Mouse (Mus musculus) fat pad, adult 2 months (tissue): ENCODE results near the gene F5.

Source experiments
- DNase-seq: peaks from one replicate; pipeline ENCODE4 v3.0.0-alpha.2; 2011; ENCODE audit warnings: low read depth, low spot score; ENCODE audit errors: extremely low read depth

The F5 gene

DNA sequence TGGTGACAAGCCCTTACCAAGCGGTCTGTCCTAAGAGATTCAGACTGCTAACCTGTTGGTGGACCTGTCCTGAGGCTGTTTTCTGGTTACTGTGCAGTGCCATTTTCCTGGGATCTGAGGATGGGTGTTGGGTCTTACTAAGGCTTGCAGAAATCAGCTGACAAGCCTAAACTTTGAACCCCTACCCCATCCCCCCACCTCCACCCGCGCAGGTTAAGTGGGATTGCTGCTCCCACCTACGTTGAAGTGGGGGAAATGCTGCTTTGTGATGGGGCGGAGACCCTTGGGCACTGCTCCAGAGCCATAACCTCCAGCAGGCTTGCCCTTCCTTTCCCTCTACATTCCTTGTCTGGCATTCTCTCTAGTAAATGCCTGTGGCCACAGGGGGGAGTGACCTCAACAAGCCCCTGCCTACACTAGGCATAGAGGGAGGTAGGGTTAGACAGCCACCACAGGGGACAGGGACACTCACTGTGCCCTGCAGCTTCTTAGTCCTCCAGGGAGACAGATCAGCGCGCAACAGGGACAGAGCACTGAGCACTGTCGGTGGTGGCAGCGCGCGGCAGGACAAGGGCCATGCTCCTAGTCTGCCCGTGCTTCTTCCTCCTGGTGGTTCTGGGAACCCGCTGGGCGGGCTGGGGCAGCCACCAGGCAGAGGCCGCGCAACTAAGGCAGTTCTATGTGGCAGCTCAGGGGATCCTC is at the start of gene F5:
TSS of gene F5 (plus strand) at position 452 of the 702 bp plus-strand sequence.
- DNase-seq: no peak

DNA sequence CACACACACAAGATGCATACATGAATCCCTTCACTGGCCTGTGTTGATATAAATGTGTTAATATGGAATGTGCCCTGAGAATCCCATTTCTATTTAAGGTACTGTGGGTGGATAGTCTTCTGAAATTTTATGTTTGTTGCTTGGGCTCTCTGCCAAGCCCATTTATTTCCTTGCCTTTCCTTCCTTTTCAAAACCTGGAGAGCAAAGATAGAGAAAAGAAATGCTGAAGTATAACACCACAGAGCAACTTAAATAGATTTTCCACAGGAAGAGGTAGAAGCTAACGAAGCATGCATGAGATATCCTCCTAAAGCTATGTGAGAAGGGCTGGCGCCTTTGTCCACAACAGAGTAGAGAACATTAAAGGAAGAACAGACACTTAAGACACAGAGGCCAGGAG is 41.9 kb upstream of the F5 start:
- DNase-seq: no peak

DNA sequence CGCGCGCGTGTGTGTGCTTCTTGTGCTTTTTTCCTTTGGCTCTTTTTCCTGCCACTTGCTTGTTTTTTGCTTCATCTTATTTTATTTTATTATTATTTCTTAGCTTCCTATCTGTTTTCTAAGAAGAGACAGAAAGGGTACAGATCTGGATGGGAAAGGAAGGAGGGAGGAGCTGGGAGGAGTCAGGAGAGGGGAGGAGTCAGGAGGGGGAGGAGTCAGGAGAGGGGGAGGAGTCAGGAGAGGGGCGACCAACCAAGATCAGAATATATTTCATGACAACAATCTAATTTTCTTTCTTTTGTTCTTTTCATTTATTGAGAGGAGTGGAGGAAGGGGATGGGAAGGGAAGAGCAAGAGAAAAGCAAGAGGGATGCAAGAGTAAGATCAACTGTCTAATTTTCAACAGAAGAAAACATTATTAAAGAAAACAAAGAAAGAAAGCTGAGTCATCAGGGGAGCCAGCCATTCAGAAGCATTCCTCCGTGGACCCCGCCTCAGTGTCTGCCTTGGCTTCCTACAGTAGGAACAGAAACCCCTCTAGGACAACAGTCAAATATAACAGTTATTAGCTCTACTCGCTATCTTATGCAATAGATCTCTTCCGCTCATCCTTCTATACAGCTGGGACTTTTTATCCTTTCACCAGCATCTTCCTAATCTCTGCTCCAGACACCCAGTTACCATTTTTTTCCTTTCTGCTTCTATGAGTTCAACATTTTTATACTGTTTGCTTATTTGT is 40.9 kb upstream of the F5 start:
- no peak for DNase-seq

DNA sequence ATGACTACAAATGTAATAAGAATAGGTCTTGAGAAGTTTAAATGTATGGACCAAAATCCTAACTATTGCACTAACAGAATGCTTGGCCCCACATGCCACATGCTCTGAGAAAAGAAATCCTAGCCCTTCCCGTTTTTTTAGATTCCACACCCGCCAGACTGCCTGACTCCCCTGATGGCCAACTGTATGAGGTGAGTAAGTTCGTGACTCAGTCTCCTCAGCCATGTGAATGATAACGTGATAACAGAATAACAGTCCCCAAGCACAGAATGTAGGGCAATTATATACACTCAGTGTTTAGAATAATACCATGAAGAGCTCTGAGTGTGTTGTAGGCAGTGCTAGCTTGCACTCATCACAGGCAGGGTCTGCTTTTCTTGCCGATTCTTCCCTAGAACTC is 37.4 kb upstream of the F5 start:
- no peak for DNase-seq

DNA sequence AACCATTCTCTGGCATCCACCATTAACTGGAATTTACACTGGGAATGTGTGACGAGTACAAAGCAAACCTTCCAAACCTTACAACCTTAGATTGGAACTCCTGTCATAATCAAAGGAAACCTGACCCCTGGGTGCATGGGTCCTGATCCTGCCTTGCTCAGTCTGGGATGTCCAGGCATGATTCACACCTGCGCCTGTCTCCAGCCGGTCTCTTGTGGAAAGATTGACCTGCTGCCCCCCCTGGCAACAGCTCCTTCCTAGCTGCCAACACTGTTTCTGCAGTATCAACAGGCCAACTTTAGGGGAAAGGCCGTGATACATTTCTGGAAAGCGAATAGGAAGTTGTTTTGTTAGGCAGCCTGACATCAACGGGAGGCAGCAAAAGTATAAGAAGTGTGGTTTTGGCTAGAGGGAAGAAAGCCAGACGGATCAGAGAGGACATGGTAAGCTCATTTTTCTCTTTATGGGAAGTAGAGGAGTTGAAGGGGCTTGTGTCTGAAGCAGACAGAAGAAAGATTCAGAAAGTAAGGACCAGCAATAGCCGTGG is 36.6 kb upstream of the F5 start, which contains the start of gene Selp:
TSS of gene Selp (plus strand) at position 318 of the 547 bp plus-strand sequence.
- DNase-seq: no peak

DNA sequence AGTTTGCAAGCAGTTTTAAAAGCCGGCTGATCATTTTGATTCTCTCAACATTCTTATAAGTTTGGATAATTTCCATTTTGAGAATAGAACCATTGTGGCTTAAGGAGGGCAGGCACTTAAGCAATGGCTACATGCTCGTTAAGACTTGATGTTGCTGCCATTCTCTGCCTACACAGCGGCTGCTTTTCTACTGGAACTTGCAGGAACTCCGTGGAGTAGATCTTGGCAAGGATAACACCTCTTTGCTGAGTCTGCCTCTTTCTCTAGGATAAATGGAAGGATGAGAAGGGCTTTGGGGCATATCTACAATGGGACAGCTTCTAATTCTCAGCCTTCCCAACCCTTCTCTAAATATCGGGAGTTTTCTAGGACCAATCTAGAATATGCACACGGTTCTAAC is 36.0 kb upstream of the F5 start:
- DNase-seq: no peak

DNA sequence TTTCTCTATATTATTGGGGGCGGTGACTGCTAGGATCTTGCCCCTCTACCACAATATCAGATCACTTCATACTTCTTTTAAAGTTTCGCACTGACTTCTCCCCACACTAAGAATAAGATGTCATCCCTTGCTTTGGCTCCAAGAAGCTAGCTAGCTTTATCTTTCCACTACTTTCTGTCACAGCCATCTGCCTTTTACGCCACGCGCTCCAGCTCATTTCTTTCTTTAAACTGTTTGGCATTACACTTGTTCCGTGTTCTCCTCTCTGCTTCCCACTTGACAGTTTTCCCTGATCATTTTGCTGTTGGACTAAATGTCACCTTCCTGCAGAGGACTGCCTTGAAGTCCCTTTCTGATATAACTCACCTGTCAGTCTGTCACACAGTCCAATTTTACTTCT is 33.8 kb upstream of the F5 start:
- DNase-seq: no peak

DNA sequence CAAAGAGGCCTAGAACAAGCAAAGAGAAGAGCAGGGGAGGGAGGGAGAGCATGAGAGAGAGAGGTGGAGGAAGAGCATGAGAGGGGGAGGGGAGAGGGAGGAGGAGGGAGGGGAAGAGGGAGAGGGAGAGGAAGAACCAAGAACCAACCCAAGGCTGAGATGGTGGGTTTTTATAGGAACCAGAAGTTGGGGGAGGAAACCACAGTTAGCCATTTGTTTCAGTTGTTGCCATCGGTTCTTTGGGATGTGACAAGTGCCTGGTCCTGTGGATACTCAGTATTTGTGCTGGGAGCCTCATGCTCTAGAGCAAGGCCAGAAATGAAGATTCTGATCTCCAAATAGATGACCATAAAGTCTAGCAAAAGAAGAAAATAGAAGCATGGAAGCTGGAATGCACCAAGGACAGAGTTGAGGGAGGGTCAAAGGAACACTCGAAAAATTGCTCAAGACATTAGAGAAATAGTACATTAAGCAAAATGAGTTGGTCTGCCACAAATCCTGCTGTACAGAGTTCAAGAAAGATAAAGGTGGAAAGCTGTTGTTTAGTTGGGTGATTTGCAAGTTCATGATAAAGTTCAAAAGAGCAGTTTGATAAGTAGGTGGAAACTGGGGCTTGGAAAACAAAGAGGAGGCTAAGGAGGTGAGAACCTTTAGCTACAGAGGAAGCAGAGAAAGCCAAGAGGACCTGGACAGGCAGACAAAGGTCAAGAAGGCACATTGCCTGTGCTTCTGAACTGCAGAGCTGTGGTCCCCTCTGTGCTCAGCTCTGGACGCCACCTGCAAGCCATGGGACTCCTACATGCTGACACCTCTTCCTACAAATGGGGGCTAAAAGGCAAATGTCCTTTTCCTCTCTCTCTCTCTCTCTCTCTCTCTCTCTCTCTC is 31.5 kb upstream of the F5 start:
- DNase-seq: no peak

DNA sequence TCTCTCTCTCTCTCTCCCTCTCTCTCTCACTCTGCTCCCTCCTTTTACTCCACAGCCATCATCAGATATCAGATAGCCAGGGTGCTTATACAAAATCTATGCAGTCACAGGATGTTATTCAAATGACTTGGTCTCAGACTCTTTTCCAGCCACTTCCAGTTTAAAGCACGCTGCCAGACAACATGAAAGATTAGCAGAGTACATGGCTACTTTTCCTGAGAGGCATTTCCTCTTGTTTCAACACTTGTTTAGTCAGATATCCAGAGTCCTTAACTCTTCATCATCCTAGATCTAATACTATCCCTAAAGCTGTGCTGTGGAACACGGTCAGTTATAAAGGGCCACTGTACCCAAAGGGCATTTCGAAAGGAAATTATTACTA is 30.9 kb upstream of the F5 start:
- DNase-seq: no peak

DNA sequence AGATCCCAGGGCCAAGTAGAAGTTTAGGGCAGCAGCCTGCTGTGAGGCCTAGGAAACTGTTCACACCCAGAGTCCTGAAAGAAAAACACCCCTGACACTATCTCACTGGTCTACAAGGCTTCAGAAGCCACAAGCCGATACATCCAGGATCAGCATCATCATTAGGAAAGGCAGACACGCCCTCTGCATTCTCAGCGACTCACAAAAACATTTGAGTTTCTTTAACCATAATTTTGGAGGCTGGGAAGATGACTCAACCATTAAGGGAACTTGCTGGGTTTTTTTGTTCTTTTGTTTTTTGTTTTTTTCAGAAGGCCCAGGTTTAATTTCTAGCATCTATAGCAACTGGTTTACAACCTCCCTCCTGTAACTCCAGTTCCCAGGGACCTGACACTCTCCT is 27.8 kb upstream of the F5 start:
- DNase-seq: no peak

DNA sequence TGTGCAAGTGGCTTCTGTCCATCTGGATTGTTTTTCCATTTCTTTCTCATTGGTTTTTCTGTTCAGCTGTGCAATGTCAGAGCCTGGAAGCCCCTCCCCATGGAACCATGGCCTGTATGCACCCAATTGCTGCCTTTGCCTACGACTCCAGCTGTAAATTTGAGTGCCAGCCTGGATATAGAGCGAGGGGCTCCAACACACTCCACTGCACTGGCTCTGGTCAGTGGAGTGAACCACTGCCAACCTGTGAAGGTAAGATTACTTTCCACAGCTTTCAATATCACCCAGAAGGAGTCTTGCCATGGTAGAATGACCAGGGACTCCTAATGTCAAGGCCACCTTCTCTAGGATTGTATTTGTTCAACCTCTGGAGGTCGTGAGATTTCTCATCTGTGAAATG is 21.6 kb upstream of the F5 start:
- DNase-seq: no peak

DNA sequence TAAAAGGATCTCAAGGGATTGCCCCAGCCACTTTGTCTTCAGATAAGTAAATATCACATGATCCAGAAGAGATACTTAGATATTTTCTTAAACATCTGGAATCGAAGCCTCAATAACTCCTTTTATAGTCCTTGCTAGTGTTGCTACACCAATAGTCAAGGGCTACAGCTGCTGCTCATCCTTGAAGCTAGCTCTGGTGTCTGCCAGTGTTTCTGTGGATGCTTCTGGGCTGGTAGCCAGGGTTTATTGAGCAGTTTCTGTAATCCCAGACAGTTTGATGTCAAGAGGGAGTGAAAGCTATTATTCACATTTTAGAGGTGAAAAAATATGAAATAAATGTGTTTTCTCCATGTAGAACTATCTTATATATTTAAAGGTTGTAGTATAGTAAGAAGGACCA is 19.0 kb upstream of the F5 start:
- DNase-seq: no peak

DNA sequence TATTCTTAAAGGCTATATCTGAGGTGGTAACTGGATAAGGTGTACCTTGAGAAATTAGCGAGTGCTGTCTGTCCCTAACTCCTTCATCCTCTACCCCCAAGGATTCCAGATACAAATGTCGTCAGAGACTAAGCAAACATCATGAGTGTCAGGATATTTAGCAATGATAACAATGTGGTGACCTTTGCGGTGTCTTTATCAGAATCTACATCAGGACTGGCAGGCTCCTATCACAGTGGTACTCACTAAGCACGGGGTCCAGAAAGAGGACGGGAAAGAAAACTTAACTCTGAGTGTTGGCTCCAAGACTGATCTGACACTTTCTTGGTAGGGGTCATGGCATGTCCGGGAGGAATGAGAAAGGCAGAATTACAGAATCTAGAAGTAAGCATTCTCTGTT is 17.5 kb upstream of the F5 start:
- no peak for DNase-seq

DNA sequence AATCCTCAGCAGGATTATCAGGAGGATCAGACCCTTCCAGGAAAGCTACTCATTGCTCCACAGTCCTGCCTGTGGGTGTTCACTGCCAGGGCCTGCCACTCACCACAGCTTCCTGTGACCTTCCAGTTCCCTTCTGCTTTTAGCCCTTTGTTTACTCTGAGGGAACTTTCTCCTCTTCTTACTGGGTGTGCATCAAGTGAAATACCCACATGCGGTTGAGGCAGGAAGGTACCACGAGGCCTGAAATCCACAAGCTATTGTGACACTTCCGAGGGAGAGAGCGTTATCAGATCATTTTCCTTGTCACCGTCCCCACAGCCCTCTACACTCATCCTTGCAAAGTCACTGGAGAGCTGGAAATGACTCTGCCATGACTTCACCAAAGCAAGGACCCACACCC is 16.3 kb upstream of the F5 start:
- no peak for DNase-seq

DNA sequence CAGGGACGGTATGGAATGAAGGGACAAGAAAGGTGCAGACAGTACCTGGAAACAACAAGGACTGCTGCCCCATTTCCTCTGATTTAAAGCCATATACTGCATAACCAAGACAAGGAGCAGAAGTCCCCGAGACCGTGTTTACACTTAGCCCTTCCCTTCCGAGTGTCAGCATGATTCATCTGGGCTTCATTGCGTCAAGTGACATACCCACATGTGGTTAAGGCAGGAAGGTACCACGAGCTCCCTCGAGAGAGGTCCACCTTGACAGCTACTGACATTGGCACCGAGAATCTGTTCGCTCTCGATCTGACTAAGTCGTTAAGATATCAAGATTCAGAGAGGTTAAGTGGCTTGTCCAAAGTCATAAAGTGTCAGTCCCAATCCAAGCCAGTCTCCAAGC is 15.7 kb upstream of the F5 start:
- no peak for DNase-seq

DNA sequence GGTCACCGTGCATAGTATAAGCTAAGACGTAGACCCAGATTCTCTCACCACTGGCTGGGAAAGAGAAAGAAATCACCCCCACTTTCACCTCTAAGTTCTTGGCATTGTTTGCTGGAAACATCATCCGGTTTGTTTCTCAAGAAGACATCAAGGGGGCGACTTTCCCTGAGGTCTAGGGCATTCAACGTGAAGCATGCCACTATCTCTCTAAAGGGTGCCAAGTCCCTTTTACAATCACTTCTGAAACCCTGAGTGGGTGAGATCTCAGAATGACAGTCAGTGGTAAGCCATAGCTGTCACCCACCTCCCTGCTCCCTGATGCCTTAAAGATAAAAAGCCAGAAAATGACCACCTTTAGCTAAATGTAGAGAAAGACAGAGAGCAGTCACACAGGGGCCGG is 15.0 kb upstream of the F5 start:
- no peak for DNase-seq

DNA sequence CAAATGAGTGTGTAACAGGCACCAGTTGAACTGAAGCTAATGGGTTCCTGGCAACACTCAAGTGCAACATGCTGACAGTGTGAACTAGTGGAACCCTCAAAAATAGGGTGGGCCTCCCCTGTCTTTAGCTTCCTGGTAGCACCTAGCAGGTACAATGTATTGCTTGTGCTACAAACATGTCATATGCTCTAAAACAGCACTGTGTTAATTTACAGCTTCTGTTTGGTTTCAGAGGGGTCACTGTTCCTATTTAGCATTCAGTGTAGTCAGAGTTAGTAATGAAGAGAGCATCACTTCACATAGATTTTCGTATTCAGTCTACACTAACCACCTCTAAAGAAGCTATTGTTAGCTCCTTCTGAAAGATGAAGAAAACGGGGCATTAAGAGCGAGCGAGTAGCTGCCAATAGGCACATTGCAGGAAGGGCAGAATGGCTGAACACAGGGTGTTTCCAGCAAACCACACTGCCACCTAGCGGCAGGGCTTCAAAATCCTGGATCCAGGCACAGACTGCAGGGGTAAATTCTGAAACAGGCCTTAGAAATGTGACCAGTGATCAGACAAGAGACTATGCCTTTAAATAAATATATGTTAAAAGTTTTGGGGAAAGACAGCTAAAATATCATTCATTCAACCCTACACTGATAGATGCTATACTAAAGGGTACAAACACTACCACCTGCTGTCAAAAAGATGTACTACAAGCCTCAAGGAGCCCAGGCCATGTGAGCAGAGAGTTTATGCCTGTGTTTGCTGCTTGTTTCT is 13.1 kb upstream of the F5 start:
- no peak for DNase-seq

DNA sequence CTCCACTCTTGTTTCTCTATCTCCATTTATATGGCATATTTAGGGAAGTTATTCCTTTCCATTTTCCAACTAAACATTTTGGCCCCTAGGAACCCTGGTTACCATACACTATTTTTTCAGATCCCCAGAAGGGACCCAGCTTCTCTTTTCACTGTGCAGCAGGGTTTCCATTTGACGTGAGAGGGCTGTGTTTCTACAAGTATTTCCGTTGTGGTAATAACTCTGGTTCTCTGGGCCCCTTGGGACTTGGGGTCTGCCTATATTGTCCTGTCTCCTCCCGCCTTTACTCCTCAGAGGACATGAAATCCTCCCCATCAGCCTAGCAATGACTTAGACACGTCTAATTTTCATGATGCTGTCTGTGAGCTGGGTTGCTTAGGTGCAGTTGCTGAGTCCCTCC is 12.2 kb upstream of the F5 start:
- no peak for DNase-seq

DNA sequence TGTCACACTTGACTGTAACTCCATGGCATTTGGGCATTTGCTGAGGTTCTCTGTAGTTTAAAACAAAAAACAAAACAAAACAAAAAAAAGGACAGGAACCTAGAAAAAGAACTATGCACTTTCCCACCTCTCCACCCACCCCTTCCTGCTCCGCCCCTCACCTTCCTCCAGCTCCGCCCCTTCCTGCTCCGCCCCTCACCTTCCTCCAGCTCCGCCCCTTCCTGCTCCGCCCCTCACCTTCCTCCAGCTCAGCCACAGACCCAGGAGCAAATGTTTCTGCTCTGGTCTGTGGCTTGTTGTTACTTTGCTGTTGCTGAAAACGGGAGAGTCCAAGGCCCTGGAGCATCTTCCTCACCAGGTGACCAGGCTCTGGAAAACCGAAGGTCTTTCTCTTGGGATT is 2.6 kb upstream of the F5 start:
- DNase-seq: no peak

DNA sequence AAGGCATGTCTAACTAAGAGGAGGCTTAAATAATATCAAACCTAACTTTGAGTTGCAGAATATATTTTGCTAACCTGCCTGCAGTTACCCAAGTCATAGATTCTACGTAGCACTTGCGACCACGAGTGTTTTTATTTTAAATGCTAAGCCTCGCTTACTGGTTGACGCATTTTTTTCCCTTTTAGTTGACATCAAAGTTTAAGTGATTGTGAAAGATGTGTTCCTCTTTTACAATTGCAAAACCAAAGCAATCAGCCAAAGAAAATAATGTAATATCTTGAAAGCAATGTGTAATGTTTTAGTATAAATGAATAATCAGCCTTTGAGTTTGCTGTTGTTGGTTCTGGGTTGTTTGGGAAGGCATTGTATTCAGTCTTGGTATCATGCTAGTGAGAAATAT is 1.2 kb downstream of the F5 start:
- no peak for DNase-seq

DNA sequence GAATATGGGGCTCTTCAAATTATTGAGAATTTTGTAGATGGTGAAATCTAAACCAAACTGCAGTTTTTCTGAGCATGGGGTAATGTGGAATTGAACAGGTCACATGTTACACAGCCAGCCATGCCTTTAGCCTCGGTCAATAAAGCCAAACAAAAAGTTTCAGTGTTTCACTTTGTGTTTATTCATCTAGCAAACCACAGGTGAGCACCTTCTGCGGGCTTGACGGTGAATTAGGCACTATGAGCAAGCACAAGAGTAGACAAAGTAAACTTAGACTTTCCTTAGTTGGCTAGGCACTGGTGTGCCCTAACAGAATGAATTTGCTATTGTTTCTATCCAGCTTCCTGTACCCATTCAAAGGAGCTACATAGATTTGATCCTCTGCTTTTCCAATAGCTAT is 3.3 kb downstream of the F5 start:
- no peak for DNase-seq
